Mouse (Mus musculus): ENCODE measurements around the gene Arhgap15.

DNA sequence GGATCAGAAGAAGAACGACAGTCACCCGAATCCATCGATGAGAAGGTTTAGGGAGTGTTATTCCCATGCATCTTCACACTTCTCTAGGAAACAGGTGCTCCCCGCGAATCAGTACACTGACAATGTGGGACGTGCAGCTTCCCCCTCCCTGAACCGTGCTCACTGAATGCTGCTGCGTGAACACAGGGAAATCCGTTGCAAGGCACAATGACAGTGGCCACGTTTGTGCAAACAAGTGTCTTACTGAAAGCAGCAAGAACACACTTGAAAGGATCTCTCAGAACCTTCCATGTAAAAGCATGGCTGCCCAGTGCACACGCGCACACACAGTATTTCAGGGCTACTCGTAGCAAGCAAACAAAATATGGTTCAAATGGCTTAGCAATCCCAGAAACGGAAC is 237.4 kb downstream of the Arhgap15 start:
- no peak for TF ChIP-seq ZNF384 (IDR thresholded peaks at IDR 0.05; ENCODE audit: low read depth, low read length)
- TF ChIP-seq HCFC1 (IDR thresholded peaks at IDR 0.05; ENCODE audit: borderline replicate concordance, insufficient read depth, low read length), result no peak
- TF ChIP-seq MAFK (IDR thresholded peaks at IDR 0.05; ENCODE audit: insufficient read depth, low read depth, low read length), result no peak
- no peak for TF ChIP-seq CHD2 (IDR thresholded peaks at IDR 0.05; ENCODE audit: low read depth, low read length)
- no peak for TF ChIP-seq ZC3H11A (IDR thresholded peaks at IDR 0.05; ENCODE audit: borderline replicate concordance, low read depth, low read length)
